Mouse (Mus musculus) adrenal gland, postnatal 36 days (tissue): ENCODE data around the gene Nos1. TPM values are rescaled to one million over a fixed set of nuclear protein-coding genes. Genes with fewer than 3 reads are reported as not detected.
A peak's percentile ranks its signal among the peaks of the same experiment; 100 is the strongest.

Experiments
- DNase-seq, 2 experiments: peaks; one replicate each; pipeline ENCODE4 v3.0.0; 2021; ENCODE audit warnings: mixed read lengths in 1 of 2
- total RNA-seq, 2 experiments: library from RNA; stranded (reverse); gene quantifications; 2 replicates each; pipeline ENCODE4 v1.2.3; 2021

Gene Nos1
- total RNA-seq, 2 experiments from 2014 or later = 0.43 to 0.63 TPM

- DNase-seq = no peak
Observed at GRCm38 (mm10) chr5:117997434-117997970, 216.7 kb downstream of the Nos1 start.

- no peak for DNase-seq
Observed at GRCm38 (mm10) chr5:117999061-117999460, 218.2 kb downstream of the Nos1 start.

- no peak for DNase-seq
Observed at GRCm38 (mm10) chr5:117999584-117999983, 218.8 kb downstream of the Nos1 start.

GRCm38 (mm10) chr5:118002059-118002458 is 221.2 kb downstream of the Nos1 start:
- DNase-seq = peak; percentile 72 to 75

GRCm38 (mm10) chr5:118004619-118005018 is 223.8 kb downstream of the Nos1 start:
- peak; percentile 72 to 86 for DNase-seq

GRCm38 (mm10) chr5:118005728-118006127 is 224.9 kb downstream of the Nos1 start:
- DNase-seq = peak in 1 of 2 experiments; percentile 59

GRCm38 (mm10) chr5:118008344-118008743 is 227.5 kb downstream of the Nos1 start:
- peak; percentile 72 to 80 for DNase-seq

Other genes with a start within 250 kb of the Nos1 start
- gene Fbxo21, start 195.7 kb downstream of the Nos1 start, total RNA-seq = 10 to 100 TPM; 55.9 to 77.6 TPM
- 100 to 1,000 TPM; 112 to 175 TPM for gene Tesc, start 246.7 kb downstream of the Nos1 start, total RNA-seq